Mouse (Mus musculus) ovary, postnatal 14 days (tissue): ENCODE measurements around the gene Gpat2.

Experiments used
- DNase-seq: peaks from one replicate; pipeline ENCODE4 v3.0.0; 2022; ENCODE audit warnings: low spot score

Gpat2 gene

GRCm38 (mm10) chr2:127424977-127425376 lies at the start of gene Gpat2:
TSS of gene Gpat2 (plus strand) at chr2:127425199.
- no peak for DNase-seq

- no peak for DNase-seq
Observed at GRCm38 (mm10) chr2:127375759-127376341, 49.1 kb upstream of the Gpat2 start.

GRCm38 (mm10) chr2:127376423-127377051 lies 48.5 kb upstream of the Gpat2 start:
- DNase-seq = no peak

- no peak for DNase-seq
Observed at GRCm38 (mm10) chr2:127377942-127378610, 46.9 kb upstream of the Gpat2 start.

GRCm38 (mm10) chr2:127378611-127378990 lies 46.4 kb upstream of the Gpat2 start:
- DNase-seq = no peak

- no peak for DNase-seq
Observed at GRCm38 (mm10) chr2:127379250-127379649, 45.7 kb upstream of the Gpat2 start.

GRCm38 (mm10) chr2:127383881-127384280 lies 41.1 kb upstream of the Gpat2 start:
- DNase-seq = no peak

GRCm38 (mm10) chr2:127387521-127387920 lies 37.5 kb upstream of the Gpat2 start:
- DNase-seq = no peak

- no peak for DNase-seq
Observed at GRCm38 (mm10) chr2:127390352-127390751, 34.6 kb upstream of the Gpat2 start.

GRCm38 (mm10) chr2:127390846-127391245 lies 34.2 kb upstream of the Gpat2 start:
- no peak for DNase-seq

GRCm38 (mm10) chr2:127391323-127391722 lies 33.7 kb upstream of the Gpat2 start:
- DNase-seq = no peak

GRCm38 (mm10) chr2:127394606-127395161 lies 30.3 kb upstream of the Gpat2 start:
- no peak for DNase-seq

- DNase-seq = no peak
Observed at GRCm38 (mm10) chr2:127398738-127399137, 26.3 kb upstream of the Gpat2 start.

GRCm38 (mm10) chr2:127411126-127411525 lies 13.9 kb upstream of the Gpat2 start:
- no peak for DNase-seq

- no peak for DNase-seq
Observed at GRCm38 (mm10) chr2:127415806-127416205, 9.2 kb upstream of the Gpat2 start.

- no peak for DNase-seq
Observed at GRCm38 (mm10) chr2:127416706-127417105, 8.3 kb upstream of the Gpat2 start.

GRCm38 (mm10) chr2:127418266-127418970 lies 6.6 kb upstream of the Gpat2 start:
- DNase-seq = no peak

GRCm38 (mm10) chr2:127430238-127430637 lies 5.2 kb downstream of the Gpat2 start:
- peak; percentile 38 for DNase-seq

- DNase-seq = no peak
Observed at GRCm38 (mm10) chr2:127433487-127434295, 8.7 kb downstream of the Gpat2 start.

- peak; percentile 10 for DNase-seq
Observed at GRCm38 (mm10) chr2:127435135-127435534, 10.1 kb downstream of the Gpat2 start.

- no peak for DNase-seq
Observed at GRCm38 (mm10) chr2:127435554-127435953, 10.6 kb downstream of the Gpat2 start.

- no peak for DNase-seq
Observed at GRCm38 (mm10) chr2:127437697-127438096, 12.7 kb downstream of the Gpat2 start.
